Mouse (Mus musculus) stomach, postnatal 0 days (tissue): ENCODE measurements around the gene Bmpr1a. TPM values are rescaled to one million over a fixed set of nuclear protein-coding genes. Genes with fewer than 3 reads are reported as not detected.

ENCODE experiments used
- ATAC-seq: fragments of 200-750 bp; cut with Nextera tagmentation; 2 replicates; pipeline ENCODE4 v1.8.0; 2017; ENCODE audit not compliant: low FRiP score, low TSS enrichment
- DNase-seq: peaks from one replicate; pipeline ENCODE4 v3.0.0-alpha.2; 2016; ENCODE audit warnings: low spot score
- H3K27ac ChIP-seq: fragments of 300-500 bp; sonication (generic); replicated peaks from 2 replicates; pipeline ENCODE4 v1.5.1; 2014; ENCODE audit warnings: mild to moderate bottlenecking, control low read depth
- H3K27me3 ChIP-seq: fragments of 300-500 bp; sonication (generic); 2 replicates; pipeline ENCODE4 v1.6.1; 2014; ENCODE audit warnings: low read length; ENCODE audit not compliant: control insufficient read depth, insufficient read depth
- H3K36me3 ChIP-seq: fragments of 300-500 bp; sonication (generic); 2 replicates; pipeline ENCODE4 v1.6.1; 2014; ENCODE audit warnings: low read length, mixed read lengths; ENCODE audit not compliant: control insufficient read depth, insufficient read depth
- H3K4me1 ChIP-seq: fragments of 300-500 bp; sonication (generic); replicated peaks from 2 replicates; pipeline ENCODE4 v1.6.1; 2014; ENCODE audit warnings: antibody characterized with exemption; ENCODE audit not compliant: control insufficient read depth, insufficient read depth
- H3K4me2 ChIP-seq: fragments of 300-500 bp; sonication (generic); replicated peaks from 2 replicates; pipeline ENCODE4 v1.6.1; 2014; ENCODE audit warnings: low read depth, mild to moderate bottlenecking, control low read depth, moderate library complexity
- H3K4me3 ChIP-seq: fragments of 300-500 bp; sonication (generic); 2 replicates; pipeline ENCODE4 v1.5.1; 2014; ENCODE audit warnings: low read depth, low read length, control low read depth
- H3K9ac ChIP-seq: fragments of 300-500 bp; sonication (generic); 2 replicates; pipeline ENCODE4 v1.6.1; 2014; ENCODE audit warnings: mild to moderate bottlenecking, low read length, control low read depth, mixed read lengths
- H3K9me3 ChIP-seq: fragments of 300-500 bp; sonication (generic); 2 replicates; pipeline ENCODE4 v1.6.1; 2016; ENCODE audit warnings: low read length; ENCODE audit not compliant: control insufficient read depth
- CTCF ChIP-seq: IDR thresholded peaks from 2 replicates; pipeline ENCODE4 v1.5.1; 2016; ENCODE audit warnings: antibody characterized with exemption, low read depth, mild to moderate bottlenecking, moderate library complexity
- EP300 ChIP-seq: optimal IDR thresholded peaks from 2 replicates; pipeline ENCODE3; 2016; ENCODE audit warnings: antibody characterized with exemption
- WGBS: fragments of 180-500 bp; shearing (Covaris S2); extraction: QIAGEN DNeasy Blood & Tissue Kit; methylation state at CpG from one replicate; pipeline ENCODE4 v1.1.7; 2014; 5-methylcytosine and 5-hydroxymethylcytosine counted together
- polyA plus RNA-seq: library from polyadenylated mRNA; unstranded; fragments of >200 nt; fragmentation: Nextera tagmentation; extraction: Ambion mirVana; gene quantifications from 2 replicates; pipeline ENCODE4 v1.2.1, GENCODE M21; 2015

The Bmpr1a gene
- polyA plus RNA-seq, 1 experiment from 2014 or later, result 27.0 TPM

- ATAC-seq (peak; percentile 59; the same call in 1 of the 2 replicates), DNase-seq (no peak)
- H3K4me3 ChIP-seq, result no peak overlapping the region
- TF ChIP-seq CTCF, result no peak
- no peak for TF ChIP-seq EP300
- H3K36me3 ChIP-seq, result no peaks in the 10 kb centered on the region
- no peaks in the 10 kb centered on the region for H3K27me3 ChIP-seq
- 59% methylated on average over 8 of the region's 8 CpGs for WGBS
- H3K4me2 ChIP-seq, result no peak overlapping the region
- H3K27ac ChIP-seq, result peak overlapping the region; percentile 79
- no peaks in the 10 kb centered on the region; the same call in 1 of the 2 replicates for H3K4me1 ChIP-seq
- no peaks in the 10 kb centered on the region for H3K9me3 ChIP-seq
- no peak overlapping the region for H3K9ac ChIP-seq
Observed at GRCm38 (mm10) chr14:34528804-34529203, 25.7 kb upstream of the Bmpr1a start.

GRCm38 (mm10) chr14:34522701-34523100 is 19.6 kb upstream of the Bmpr1a start, which contains the start of gene 9230112D13Rik:
TSS of gene 9230112D13Rik (minus strand) at chr14:34522801.
- Histone ChIP-seq H3K27me3 (no peaks in the 10 kb centered on the region), H3K9me3 (no peaks in the 10 kb centered on the region), H3K36me3 (no peaks in the 10 kb centered on the region), H3K9ac (no peak within 1 kb of the TSS), H3K4me3 (no peak within 1 kb of the TSS), H3K4me2 (no peak within 1 kb of the TSS), H3K27ac (no peak within 1 kb of the TSS), H3K4me1 (no peaks in the 10 kb centered on the region)
- 70% methylated on average over 8 of the region's 8 CpGs for WGBS
- ATAC-seq, result no peak
- TF ChIP-seq CTCF (no peak), EP300 (no peak)
- DNase-seq, result no peak

GRCm38 (mm10) chr14:34517959-34518544 is 14.9 kb upstream of the Bmpr1a start:
- WGBS, result 65% methylated on average over 8 of the region's 8 CpGs
- DNase-seq, result no peak
- Histone ChIP-seq H3K27ac (no peak overlapping the region), H3K4me2 (no peak overlapping the region), H3K4me3 (no peak overlapping the region), H3K4me1 (no peaks in the 10 kb centered on the region), H3K9me3 (no peaks in the 10 kb centered on the region), H3K27me3 (no peaks in the 10 kb centered on the region), H3K36me3 (no peaks in the 10 kb centered on the region), H3K9ac (no peak overlapping the region)
- ATAC-seq, result no peak
- TF ChIP-seq EP300 (no peak), CTCF (no peak)

- H3K36me3 ChIP-seq, result no peaks in the 10 kb centered on the region
- H3K4me2 ChIP-seq, result no peak overlapping the region
- H3K4me3 ChIP-seq, result no peak overlapping the region
- 82% methylated on average over 10 of the region's 10 CpGs for WGBS
- H3K27me3 ChIP-seq, result no peaks in the 10 kb centered on the region
- TF ChIP-seq EP300 (no peak), CTCF (no peak)
- no peaks in the 10 kb centered on the region for H3K4me1 ChIP-seq
- no peak for ATAC-seq
- no peaks in the 10 kb centered on the region for H3K9me3 ChIP-seq
- H3K9ac ChIP-seq, result no peak overlapping the region
- DNase-seq, result no peak
- no peak overlapping the region for H3K27ac ChIP-seq
Observed at GRCm38 (mm10) chr14:34516960-34517577, 13.9 kb upstream of the Bmpr1a start.

GRCm38 (mm10) chr14:34515860-34516259 is 12.7 kb upstream of the Bmpr1a start:
- Histone ChIP-seq H3K4me1 (no peaks in the 10 kb centered on the region), H3K9ac (no peak overlapping the region), H3K9me3 (no peaks in the 10 kb centered on the region), H3K4me3 (no peak overlapping the region), H3K36me3 (no peaks in the 10 kb centered on the region), H3K27me3 (no peaks in the 10 kb centered on the region), H3K4me2 (no peak overlapping the region), H3K27ac (no peak overlapping the region)
- no peak for TF ChIP-seq EP300
- no peak for TF ChIP-seq CTCF
- ATAC-seq (no peak), DNase-seq (no peak)
- 78% methylated on average over 5 of the region's 5 CpGs for WGBS

- no peak overlapping the region for H3K4me3 ChIP-seq
- no peak overlapping the region for H3K4me2 ChIP-seq
- DNase-seq (peak; percentile 53), ATAC-seq (peak; percentile 78)
- no peaks in the 10 kb centered on the region for H3K9me3 ChIP-seq
- H3K27ac ChIP-seq, result peak overlapping the region; percentile 20; the same call in 1 of the 2 replicates
- WGBS, result 36% methylated on average over 6 of the region's 6 CpGs
- H3K36me3 ChIP-seq, result no peaks in the 10 kb centered on the region
- no peaks in the 10 kb centered on the region for H3K4me1 ChIP-seq
- TF ChIP-seq CTCF, result peak; percentile 50
- TF ChIP-seq EP300, result no peak
- H3K9ac ChIP-seq, result no peak overlapping the region
- no peaks in the 10 kb centered on the region for H3K27me3 ChIP-seq
Observed at GRCm38 (mm10) chr14:34514120-34514519, 11.0 kb upstream of the Bmpr1a start.
